Mouse (Mus musculus) left cerebral cortex, adult 8-10 months (tissue): ENCODE measurements around the gene Otud5. TPM values are rescaled to one million over a fixed set of nuclear protein-coding genes. Genes with fewer than 3 reads are reported as not detected.
"Not testable (repeated sequence)": the region's sequence is repeated elsewhere in the genome, so short reads cannot be mapped to it uniquely, and the experiment has no call there.

ENCODE experiments used
- DNase-seq, 2 experiments: peaks; one replicate each; pipeline ENCODE4 v3.0.0; 2022; ENCODE audit warnings: low spot score in 2 of 2
- total RNA-seq, 4 experiments: library from RNA; stranded (reverse); gene quantifications; 2 replicates each; pipeline ENCODE4 v1.2.4; 2022

Otud5 gene
- total RNA-seq, result 10 to 100 TPM; 76.2 to 84.7 (median 78.7) TPM

DNA sequence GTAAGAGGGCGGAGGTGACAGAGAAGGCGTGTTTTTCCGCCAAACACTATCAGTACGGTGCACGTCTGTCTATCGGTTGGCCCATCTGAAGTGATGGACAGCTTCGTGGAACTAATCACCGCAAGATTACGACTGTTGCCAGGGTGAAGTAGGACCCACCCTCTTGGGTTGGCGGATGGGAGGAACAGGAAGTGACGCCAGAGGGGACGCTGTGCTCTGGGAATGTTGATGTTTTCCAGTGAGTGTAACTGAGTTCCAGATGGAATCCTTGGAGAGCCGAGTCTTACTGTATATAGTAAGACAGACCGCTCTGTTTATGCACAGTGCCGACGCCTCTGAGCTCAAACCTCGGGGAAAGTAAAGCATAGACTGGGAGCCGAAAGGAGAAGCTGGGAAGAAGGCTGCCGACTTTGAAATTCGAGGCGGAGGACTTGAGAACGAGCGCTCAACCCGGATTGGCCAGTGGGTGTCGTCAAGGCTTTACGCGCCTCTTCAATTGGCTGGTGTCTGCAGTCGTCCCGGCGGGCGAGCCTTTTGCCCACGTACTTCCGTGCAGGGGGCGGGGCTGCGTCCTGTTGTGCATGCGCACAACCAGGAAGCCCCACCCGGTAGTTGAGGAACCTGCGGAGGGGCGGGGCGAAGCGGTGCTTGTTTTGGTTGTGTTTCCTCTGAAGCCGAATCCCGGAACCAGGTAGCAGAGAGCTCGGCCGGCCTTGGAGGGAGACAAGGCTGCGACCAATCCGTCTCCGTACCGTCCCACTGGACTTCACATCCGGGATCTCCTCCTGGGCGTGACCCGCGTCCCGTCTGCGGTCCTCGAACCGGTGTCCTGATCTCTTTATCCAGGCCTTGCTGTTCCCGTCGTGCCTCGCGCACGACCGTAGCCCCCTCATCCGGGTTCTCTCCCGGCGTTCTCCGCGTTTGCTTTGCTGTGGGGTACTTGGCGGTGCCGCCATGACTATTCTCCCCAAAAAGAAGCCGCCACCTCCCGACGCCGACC is at the start of gene Otud5:
Gene Otud5, plus strand, starts transcription at position 202 of the 1,000 bp plus-strand sequence.
- DNase-seq, result peak; percentile 79 to 97

- no peak for DNase-seq
These were observed 47.8 kb upstream of the Otud5 start for GRCm38 (mm10) chrX:7793361-7793760.

DNA sequence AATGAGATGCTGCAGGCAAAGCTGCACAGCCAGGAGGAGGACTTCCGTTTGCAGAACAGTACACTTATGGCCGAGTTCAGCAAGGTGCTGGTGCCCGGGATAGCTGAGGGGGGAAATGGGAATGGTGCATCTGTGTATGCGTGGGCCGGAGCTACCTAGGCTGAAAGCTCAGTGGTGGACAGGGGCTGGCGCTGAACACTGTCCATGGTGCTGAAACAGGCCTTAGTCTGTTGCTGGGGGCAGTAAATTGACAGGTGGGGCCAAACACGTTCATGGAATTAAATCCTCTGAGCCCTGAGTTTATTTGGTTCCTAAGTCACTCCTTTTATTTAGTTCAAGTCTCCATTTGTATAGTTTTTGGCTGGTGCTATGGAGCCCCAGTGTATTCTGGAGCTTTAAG is 46.1 kb upstream of the Otud5 start:
- DNase-seq, result no peak

DNA sequence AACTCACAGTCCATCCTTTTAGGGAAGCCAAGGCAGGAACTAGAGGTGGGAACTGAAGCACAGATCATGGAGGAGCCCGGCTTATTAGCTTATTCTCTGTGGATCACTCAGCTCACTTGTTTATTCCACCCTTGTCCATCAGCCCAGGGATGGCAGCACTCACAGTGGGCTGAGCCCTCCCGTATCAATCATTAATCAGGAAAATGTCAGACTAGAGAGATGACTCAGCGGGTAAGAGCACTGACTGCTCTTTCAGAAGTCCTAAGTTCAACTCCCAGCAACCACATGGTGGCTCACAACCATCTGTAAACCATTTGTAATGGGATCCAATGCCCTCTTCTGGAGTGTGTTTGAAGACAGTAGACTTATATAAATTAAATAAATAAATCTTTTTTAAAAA is 43.8 kb upstream of the Otud5 start:
- no peak for DNase-seq

DNA sequence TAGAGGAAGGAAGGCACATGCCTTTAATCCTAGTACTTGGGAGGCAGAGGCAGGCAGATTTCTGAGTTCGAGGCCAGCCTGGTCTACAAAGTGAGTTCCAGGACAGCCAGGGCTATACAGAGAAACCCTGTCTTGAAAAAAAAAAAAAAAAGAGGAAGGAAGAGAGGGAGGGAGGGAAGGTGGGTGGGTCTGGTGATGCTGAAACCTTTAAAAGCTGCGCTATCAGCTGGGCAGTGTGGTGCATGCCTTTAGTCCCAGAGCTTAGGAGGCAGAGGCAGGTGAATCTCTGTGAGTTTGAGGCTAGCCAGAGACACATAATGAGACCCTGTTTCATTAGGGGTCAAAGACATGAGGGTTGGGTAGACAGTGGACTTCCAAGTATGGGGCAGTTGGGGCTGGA is 39.0 kb upstream of the Otud5 start:
- DNase-seq, result not testable (repeated sequence)

DNA sequence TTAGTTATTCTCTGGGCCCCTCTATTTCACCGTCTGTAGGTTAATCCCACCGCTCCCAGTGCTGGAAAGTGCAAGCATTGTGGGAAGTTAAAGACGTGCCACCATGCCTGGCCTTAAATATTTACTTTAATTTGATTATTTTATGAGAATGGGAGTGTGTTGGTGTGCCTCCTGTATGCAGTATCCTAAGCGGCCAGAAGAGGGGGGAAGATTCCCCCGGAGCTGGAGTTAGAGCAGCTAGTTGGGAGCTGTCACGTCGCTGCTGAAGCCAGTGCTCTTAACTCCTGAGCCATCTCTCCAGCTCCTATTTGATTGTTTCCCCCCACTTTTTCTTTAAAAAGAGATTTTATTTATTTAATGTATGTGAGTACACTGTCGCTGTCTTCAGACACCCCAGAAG is 26.1 kb upstream of the Otud5 start:
- DNase-seq, result not testable (repeated sequence)

DNA sequence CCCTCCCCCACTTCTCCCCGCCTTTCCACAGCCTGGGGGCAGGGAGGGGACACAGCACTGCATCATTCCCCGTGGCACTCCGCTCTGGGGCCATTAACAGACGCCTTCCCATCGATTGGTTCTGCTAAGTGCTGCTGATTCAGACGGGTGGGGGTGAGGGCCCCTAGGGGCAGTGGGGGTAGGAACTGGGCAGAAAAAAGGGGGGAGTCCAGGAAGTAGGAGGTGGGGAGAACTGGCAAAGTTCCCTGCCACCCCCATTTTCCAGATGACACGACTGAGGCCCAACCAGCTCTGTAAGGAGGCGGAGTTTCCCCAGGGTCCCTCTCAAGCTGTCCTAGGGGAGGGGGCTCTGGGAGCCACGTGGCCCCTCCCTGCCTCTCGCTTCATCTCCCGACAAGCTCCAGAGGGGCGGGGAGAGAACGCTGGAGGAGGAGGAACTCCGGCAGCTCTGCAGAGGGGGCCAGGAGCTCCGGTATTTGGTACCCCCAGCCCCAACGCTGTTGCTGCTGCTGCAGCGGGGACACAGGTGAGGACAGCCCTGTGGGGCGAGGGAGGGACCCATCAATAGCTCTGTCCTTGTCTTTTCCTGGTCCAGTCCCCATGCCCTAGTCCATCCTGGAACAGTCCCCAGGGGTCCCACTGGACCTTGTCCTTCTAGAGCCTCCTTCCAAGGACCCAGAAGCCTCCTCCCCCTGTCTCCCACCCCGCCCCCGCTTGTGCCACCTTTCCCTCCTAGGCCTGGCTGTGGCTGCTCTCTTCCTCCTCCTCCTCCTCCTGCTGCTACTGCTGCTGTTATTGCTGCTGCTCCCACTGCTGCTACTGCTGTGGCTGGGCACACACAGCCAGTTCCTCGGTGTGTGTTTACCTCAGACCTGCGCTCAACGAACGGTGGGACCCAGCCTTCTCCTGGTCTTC is 19.0 kb upstream of the Otud5 start, which contains the start of gene Kcnd1:
Gene Kcnd1, plus strand, starts transcription at position 425 of the 915 bp plus-strand sequence.
- DNase-seq, result peak in 1 of 2 experiments; percentile 55

DNA sequence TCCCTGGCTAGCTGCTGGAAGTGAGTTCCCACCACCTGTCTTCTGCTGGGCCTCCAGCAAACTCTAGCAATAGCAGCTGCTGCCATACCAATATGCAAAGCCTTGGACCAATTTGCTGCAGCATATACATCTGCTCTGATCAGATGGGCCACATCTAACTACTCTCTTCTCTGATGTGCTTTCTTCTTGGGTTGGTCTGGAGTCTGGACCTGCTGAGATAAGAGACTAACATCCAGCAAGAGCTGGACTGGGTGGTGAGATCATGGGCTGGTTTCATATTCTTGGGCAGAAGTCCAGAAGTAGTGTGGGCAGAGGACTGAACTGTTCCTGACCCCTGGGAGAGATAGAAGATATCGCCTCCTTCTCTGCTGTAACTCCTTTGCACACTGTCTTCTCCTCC is 4.0 kb upstream of the Otud5 start:
- DNase-seq, result no peak

- no peak for DNase-seq
These were observed 362 bp upstream of the Otud5 start for GRCm38 (mm10) chrX:7840842-7841162.

- peak; percentile 5 to 28 for DNase-seq
These were observed 1.2 kb downstream of the Otud5 start for GRCm38 (mm10) chrX:7842318-7842717.

DNA sequence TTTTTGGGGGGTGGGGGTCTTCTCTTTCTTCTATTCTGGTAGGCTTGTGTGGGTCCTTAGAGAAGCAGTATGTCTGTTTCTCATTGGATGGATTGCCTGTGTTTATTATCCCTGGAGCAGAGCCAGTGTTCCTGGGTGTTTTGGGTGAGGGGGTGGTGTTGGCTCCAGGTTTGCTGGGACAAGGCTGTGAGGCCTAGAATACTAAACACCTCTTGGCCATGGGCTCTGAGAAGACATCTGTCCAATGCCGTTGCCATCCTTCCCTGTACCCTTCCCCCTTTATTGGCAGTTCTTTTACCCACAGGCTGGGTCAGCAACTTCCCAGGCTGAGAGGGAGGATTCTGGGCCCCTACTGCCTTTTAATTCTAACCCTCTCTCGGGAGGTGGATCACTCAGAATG is 6.7 kb downstream of the Otud5 start:
- peak in 1 of 2 experiments; percentile 31 for DNase-seq

- no peak for DNase-seq
These were observed 13.4 kb downstream of the Otud5 start for GRCm38 (mm10) chrX:7854578-7854977.

- no peak for DNase-seq
These were observed 18.1 kb downstream of the Otud5 start for GRCm38 (mm10) chrX:7859191-7859753.

- no peak for DNase-seq
These were observed 22.0 kb downstream of the Otud5 start for GRCm38 (mm10) chrX:7863181-7863580.

GRCm38 (mm10) chrX:7864551-7864950 is 23.4 kb downstream of the Otud5 start:
- no peak for DNase-seq

DNA sequence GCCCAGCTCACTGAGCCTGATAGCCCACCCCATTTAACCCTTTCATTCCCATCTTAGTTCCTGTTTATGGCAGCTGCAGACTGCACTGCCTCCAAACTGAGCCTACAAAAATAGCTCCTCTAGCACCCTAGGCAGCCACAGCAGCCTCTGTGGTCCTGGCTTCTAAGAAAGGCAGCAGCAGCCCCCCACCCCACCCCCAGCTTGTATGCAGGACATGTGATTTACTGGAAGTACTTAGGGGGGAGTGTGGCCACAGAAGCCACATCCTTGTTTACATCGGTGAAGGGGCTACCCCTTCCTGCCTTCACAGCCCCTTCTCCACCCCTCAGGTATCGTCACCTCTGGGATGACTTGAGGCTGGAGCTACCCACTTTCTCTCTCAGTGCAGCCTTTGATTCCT is 24.2 kb downstream of the Otud5 start:
- no peak for DNase-seq

DNA sequence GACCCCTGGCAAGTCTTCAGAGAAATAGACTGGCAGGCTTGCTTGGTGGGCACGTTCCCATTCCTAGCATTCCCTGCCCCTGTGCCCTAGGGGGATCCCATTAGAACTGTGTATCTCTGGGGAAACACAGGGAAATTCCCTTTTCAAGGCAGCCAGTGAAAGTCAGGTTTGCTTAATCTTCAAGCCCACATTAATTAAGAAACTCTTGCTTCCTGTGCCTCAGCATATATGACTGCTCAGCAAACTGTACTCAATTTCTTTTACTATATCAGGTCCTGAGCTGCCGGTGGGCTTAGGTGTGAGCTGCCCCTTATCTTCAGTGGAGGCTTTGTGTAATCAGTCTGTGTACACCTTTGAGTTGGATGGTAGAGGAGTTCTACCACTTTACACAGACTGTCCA is 24.6 kb downstream of the Otud5 start:
- no peak for DNase-seq

DNA sequence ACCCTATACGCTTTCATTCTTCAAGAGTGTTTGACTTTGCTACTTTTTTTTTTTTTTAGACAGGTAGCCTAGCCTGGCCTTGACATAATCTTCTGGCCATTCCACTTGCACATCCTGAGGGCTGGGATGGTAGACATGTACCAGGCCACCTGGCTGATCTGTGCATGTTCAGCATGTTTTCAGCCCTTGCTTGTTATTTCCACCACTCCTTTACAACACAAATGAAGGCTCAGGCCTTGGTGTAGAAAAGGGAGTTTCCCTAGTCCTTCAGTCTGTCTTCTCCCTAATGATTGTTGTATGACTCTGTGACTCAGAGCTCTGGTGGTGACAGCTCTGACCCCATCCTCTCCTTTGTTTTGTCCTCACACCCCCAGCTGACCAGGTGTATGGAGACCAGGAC is 26.0 kb downstream of the Otud5 start:
- DNase-seq, result no peak

DNA sequence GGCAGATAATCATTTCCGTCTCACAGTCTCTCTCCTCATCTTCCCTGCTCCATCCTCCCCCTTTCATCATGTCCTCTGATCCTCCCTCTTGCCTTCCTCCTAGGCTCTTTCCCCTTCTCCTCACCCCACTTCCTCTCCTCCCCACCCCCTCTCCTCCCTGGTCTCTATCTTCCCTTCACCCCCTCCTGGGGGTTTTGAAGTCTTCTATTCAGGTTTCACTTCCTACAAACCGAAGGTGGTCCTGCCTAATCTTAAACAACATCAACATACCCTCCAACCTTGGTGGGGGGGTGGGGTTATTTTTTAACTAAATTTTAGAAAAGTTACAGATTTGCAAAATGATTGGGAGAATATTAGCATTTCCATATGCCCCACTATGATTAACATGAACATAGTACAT is 27.3 kb downstream of the Otud5 start:
- DNase-seq, result no peak

DNA sequence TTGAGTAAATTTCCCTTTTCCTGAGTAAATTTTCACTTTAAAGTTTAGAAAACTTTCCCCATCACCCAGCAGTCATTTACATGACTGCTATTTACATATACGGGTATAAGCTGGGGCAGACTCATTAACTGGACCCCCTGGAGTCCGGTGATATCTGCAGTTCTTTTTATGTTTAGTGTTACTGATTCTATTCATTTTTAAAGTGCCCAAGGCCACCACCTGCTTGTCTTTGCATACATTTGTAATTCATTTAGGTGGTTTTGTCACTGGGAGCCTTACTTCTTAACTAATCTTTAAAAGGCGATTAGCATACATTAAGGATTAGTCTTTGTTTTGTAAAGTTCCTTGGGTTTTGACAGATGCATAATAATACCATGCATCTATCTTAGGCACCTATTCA is 28.7 kb downstream of the Otud5 start:
- DNase-seq, result no peak

- DNase-seq, result peak; percentile 50 to 87
These were observed 36.8 kb downstream of the Otud5 start, which contains the start of gene Pim2 for GRCm38 (mm10) chrX:7878007-7878419. TSS of gene Pim2 (plus strand) at chrX:7878262.

DNA sequence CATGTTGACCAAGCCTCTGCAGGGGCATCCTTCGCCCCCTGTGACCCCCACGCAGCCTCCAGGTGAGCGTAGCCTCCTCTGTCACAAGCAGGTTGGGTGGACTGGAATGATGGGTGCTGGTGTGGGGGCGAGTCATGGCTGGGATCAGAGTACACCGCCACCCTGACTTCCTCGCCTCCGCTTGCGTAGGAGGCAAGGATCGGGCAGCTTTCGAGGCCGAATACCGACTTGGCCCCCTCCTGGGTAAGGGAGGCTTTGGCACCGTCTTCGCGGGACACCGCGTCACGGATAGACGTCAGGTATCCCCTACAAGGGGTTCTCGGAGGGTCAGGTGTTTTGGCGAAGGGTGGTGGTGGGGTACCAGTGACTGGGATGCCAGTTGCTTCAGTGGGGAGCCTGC is 37.3 kb downstream of the Otud5 start:
- peak in 1 of 2 experiments; percentile 31 for DNase-seq
